Mouse (Mus musculus) frontal cortex, postnatal 14 days (tissue): ENCODE results near the gene Dhdds.

Experiments
- DNase-seq, 2 experiments: peaks; one replicate each; pipeline ENCODE4 v3.0.0; 2022; ENCODE audit warnings: low spot score in 2 of 2

Gene Dhdds

GRCm38 (mm10) chr4:134000466-134001438 is at the start of gene Dhdds:
Gene Dhdds (minus strand): TSS chr4:134000918.
- DNase-seq: peak; percentile 92

GRCm38 (mm10) chr4:134047648-134048047 is 46.9 kb upstream of the Dhdds start:
- DNase-seq: no peak

- no peak for DNase-seq
Measured at GRCm38 (mm10) chr4:134043041-134043440, 42.3 kb upstream of the Dhdds start.

GRCm38 (mm10) chr4:134041317-134042123 is 40.8 kb upstream of the Dhdds start:
- no peak for DNase-seq

- DNase-seq: peak; percentile 41 to 77
Measured at GRCm38 (mm10) chr4:134035953-134036352, 35.2 kb upstream of the Dhdds start.

- no peak for DNase-seq
Measured at GRCm38 (mm10) chr4:134025802-134026201, 25.1 kb upstream of the Dhdds start.

- DNase-seq: no peak
Measured at GRCm38 (mm10) chr4:134020621-134021020, 19.9 kb upstream of the Dhdds start.

GRCm38 (mm10) chr4:134019641-134020351 is 19.1 kb upstream of the Dhdds start:
- DNase-seq: no peak

GRCm38 (mm10) chr4:134019210-134019609 is 18.5 kb upstream of the Dhdds start:
- DNase-seq: no peak

GRCm38 (mm10) chr4:134018779-134019145 is 18.0 kb upstream of the Dhdds start, which contains the start of gene Lin28a:
Gene Lin28a (minus strand): TSS chr4:134018841.
- no peak for DNase-seq

- no peak for DNase-seq
Measured at GRCm38 (mm10) chr4:134018038-134018778, 17.5 kb upstream of the Dhdds start.

- DNase-seq: no peak
Measured at GRCm38 (mm10) chr4:134017201-134017865, 16.6 kb upstream of the Dhdds start.

- DNase-seq: no peak
Measured at GRCm38 (mm10) chr4:134016767-134017166, 16.0 kb upstream of the Dhdds start.

- DNase-seq: no peak
Measured at GRCm38 (mm10) chr4:134016208-134016607, 15.5 kb upstream of the Dhdds start.

- DNase-seq: no peak
Measured at GRCm38 (mm10) chr4:134012858-134013528, 12.3 kb upstream of the Dhdds start.

GRCm38 (mm10) chr4:134011450-134012414 is 11.0 kb upstream of the Dhdds start:
- no peak for DNase-seq

GRCm38 (mm10) chr4:134009709-134010108 is 9.0 kb upstream of the Dhdds start:
- DNase-seq: no peak

GRCm38 (mm10) chr4:134006845-134007244 is 6.1 kb upstream of the Dhdds start:
- no peak for DNase-seq
